Mouse (Mus musculus) effector memory CD4-positive, alpha-beta T cell, adult 7 months (primary cell): ENCODE results near the gene Fkbp4. TPM values are rescaled to one million over a fixed set of nuclear protein-coding genes. Genes with fewer than 3 reads are reported as not detected.

Experiments
- polyA plus RNA-seq: library from polyadenylated mRNA; unstranded; fragments of 100-300 nt; shearing (Covaris generic); gene quantifications from one replicate; pipeline ENCODE4 v1.2.1, GENCODE M21; 2017

Fkbp4 gene
- 151 TPM for polyA plus RNA-seq

GRCm38 (mm10) chr6:128438317-128438870 lies at the start of gene Fkbp4:
Gene Fkbp4, minus strand, starts transcription at chr6:128438677.

GRCm38 (mm10) chr6:128424269-128425019 lies 14.0 kb downstream of the Fkbp4 start, which contains the start of gene Itfg2:
Gene Itfg2, minus strand, starts transcription at chr6:128424931.

GRCm38 (mm10) chr6:128398996-128399395 lies 39.5 kb downstream of the Fkbp4 start, which contains the start of gene Nrip2:
Gene Nrip2, plus strand, starts transcription at chr6:128399296.

Other genes starting within 250 kb of the Fkbp4 start
- not detected for gene Tead4, start 137.9 kb downstream of the Fkbp4 start, polyA plus RNA-seq
- gene Tulp3, start 82.8 kb downstream of the Fkbp4 start, polyA plus RNA-seq, result 1.4 TPM
- 45.3 TPM for gene Rhno1, start 75.8 kb downstream of the Fkbp4 start, polyA plus RNA-seq
- 2.6 TPM for gene Foxm1, start 75.7 kb downstream of the Fkbp4 start, polyA plus RNA-seq
- gene Tex52, start 63.2 kb downstream of the Fkbp4 start, polyA plus RNA-seq, result not detected
- gene Gm44596, start 63.2 kb downstream of the Fkbp4 start, polyA plus RNA-seq, result not detected
- gene Nrip2, start 39.4 kb downstream of the Fkbp4 start, polyA plus RNA-seq, result 0.67 TPM
- 23.8 TPM for gene Itfg2, start 13.7 kb downstream of the Fkbp4 start, polyA plus RNA-seq
- not detected for gene Pzp, start 88.0 kb upstream of the Fkbp4 start, polyA plus RNA-seq
- 0.61 TPM for gene A2ml1, start 142.9 kb upstream of the Fkbp4 start, polyA plus RNA-seq
- not detected for gene Klrb1a, start 184.9 kb upstream of the Fkbp4 start, polyA plus RNA-seq
- not detected for gene Clec2h, start 223.7 kb upstream of the Fkbp4 start, polyA plus RNA-seq